Mouse (Mus musculus): ENCODE measurements at regions not wholly inside any gene's neighbourhood (a gene's known extent, or its start where the extent isn't known, plus 50 kb on each side); places are given as distances from the start of the nearest gene placed in this dataset.

- no peaks in the 10 kb centered on the region for H3K9me3 ChIP-seq (ENCODE audit: control insufficient read depth, low read length)
- TF ChIP-seq GATA1 (IDR thresholded peaks at IDR 0.05; ENCODE audit: low read length) (no peak), TAL1 (IDR thresholded peaks at IDR 0.05; ENCODE audit: low read length) (no peak)
- H3K27me3 ChIP-seq (ENCODE audit: control insufficient read depth): no peaks in the 10 kb centered on the region; the same call in 1 of the 2 replicates
These were observed 84.4 kb upstream of the Commd3 start for GRCm38 (mm10) chr2:18587746-18588231.

GRCm38 (mm10) chr2:18586925-18587724, 85.1 kb upstream of the Commd3 start:
- peaks cover 17% of the 10 kb centered on the region for H3K4me1 ChIP-seq (ENCODE audit: control insufficient read depth)
- H3K27me3 ChIP-seq (ENCODE audit: control insufficient read depth): no peaks in the 10 kb centered on the region; the same call in 1 of the 2 replicates
- TF ChIP-seq GATA1 (IDR thresholded peaks at IDR 0.05; ENCODE audit: low read length) (no peak), TAL1 (IDR thresholded peaks at IDR 0.05; ENCODE audit: low read length) (no peak)
- no peaks in the 10 kb centered on the region for H3K9me3 ChIP-seq (ENCODE audit: control insufficient read depth, low read length)
- peak overlapping the region; percentile 68 for H3K4me3 ChIP-seq (replicated peaks)
- H3K36me3 ChIP-seq (ENCODE audit: control insufficient read depth): no peaks in the 10 kb centered on the region

More at GRCm38 (mm10) chr2:18587746-18588231, 84.4 kb upstream of the Commd3 start:
- H3K4me1 ChIP-seq (ENCODE audit: control insufficient read depth): peaks cover 17% of the 10 kb centered on the region
- peak overlapping the region; percentile 68 for H3K4me3 ChIP-seq (replicated peaks)
- H3K36me3 ChIP-seq (ENCODE audit: control insufficient read depth): no peaks in the 10 kb centered on the region

- Histone ChIP-seq H3K9me3 (ENCODE audit: control insufficient read depth, low read length) (no peaks in the 10 kb centered on the region), H3K36me3 (ENCODE audit: control insufficient read depth) (no peaks in the 10 kb centered on the region), H3K4me3 (replicated peaks) (no peak overlapping the region), H3K4me1 (ENCODE audit: control insufficient read depth) (peaks cover 17% of the 10 kb centered on the region), H3K27me3 (ENCODE audit: control insufficient read depth) (no peaks in the 10 kb centered on the region; the same call in 1 of the 2 replicates)
- TF ChIP-seq TAL1 (IDR thresholded peaks at IDR 0.05; ENCODE audit: low read length) (no peak), GATA1 (IDR thresholded peaks at IDR 0.05; ENCODE audit: low read length) (no peak)
These were observed 86.4 kb upstream of the Commd3 start for GRCm38 (mm10) chr2:18585564-18586336.

GRCm38 (mm10) chr2:18558133-18558532, 114.1 kb upstream of the Commd3 start:
- Histone ChIP-seq H3K27me3 (ENCODE audit: control insufficient read depth) (no peaks in the 10 kb centered on the region), H3K36me3 (ENCODE audit: control insufficient read depth) (no peaks in the 10 kb centered on the region)
- TF ChIP-seq TAL1 (IDR thresholded peaks at IDR 0.05; ENCODE audit: low read length) (no peak), GATA1 (IDR thresholded peaks at IDR 0.05; ENCODE audit: low read length) (no peak)

GRCm38 (mm10) chr2:18547964-18548643, 124.1 kb upstream of the Commd3 start:
- no peaks in the 10 kb centered on the region for H3K36me3 ChIP-seq (ENCODE audit: control insufficient read depth)
- no peaks in the 10 kb centered on the region for H3K9me3 ChIP-seq (ENCODE audit: control insufficient read depth, low read length)
- H3K4me3 ChIP-seq (replicated peaks): no peak overlapping the region
- H3K27me3 ChIP-seq (ENCODE audit: control insufficient read depth): no peaks in the 10 kb centered on the region
- TF ChIP-seq GATA1 (IDR thresholded peaks at IDR 0.05; ENCODE audit: low read length): no peak
- no peak for TF ChIP-seq TAL1 (IDR thresholded peaks at IDR 0.05; ENCODE audit: low read length)
- no peaks in the 10 kb centered on the region for H3K4me1 ChIP-seq (ENCODE audit: control insufficient read depth)

More at GRCm38 (mm10) chr2:18558133-18558532, 114.1 kb upstream of the Commd3 start:
- Histone ChIP-seq H3K4me1 (ENCODE audit: control insufficient read depth) (no peaks in the 10 kb centered on the region), H3K9me3 (ENCODE audit: control insufficient read depth, low read length) (no peaks in the 10 kb centered on the region), H3K4me3 (replicated peaks) (no peak overlapping the region)

GRCm38 (mm10) chr2:18524387-18524786, 131.8 kb upstream of the Dnajc1 start:
- Histone ChIP-seq H3K27me3 (ENCODE audit: control insufficient read depth) (no peaks in the 10 kb centered on the region), H3K4me1 (ENCODE audit: control insufficient read depth) (no peaks in the 10 kb centered on the region), H3K9me3 (ENCODE audit: control insufficient read depth, low read length) (no peaks in the 10 kb centered on the region; the same call in 1 of the 2 replicates), H3K4me3 (replicated peaks) (no peak overlapping the region), H3K36me3 (ENCODE audit: control insufficient read depth) (no peaks in the 10 kb centered on the region)
- TF ChIP-seq GATA1 (IDR thresholded peaks at IDR 0.05; ENCODE audit: low read length): no peak

GRCm38 (mm10) chr2:18523911-18524310, 131.3 kb upstream of the Dnajc1 start:
- Histone ChIP-seq H3K4me1 (ENCODE audit: control insufficient read depth) (no peaks in the 10 kb centered on the region), H3K4me3 (replicated peaks) (no peak overlapping the region), H3K36me3 (ENCODE audit: control insufficient read depth) (no peaks in the 10 kb centered on the region), H3K9me3 (ENCODE audit: control insufficient read depth, low read length) (no peaks in the 10 kb centered on the region; the same call in 1 of the 2 replicates), H3K27me3 (ENCODE audit: control insufficient read depth) (no peaks in the 10 kb centered on the region)
- TF ChIP-seq TAL1 (IDR thresholded peaks at IDR 0.05; ENCODE audit: low read length) (no peak), GATA1 (IDR thresholded peaks at IDR 0.05; ENCODE audit: low read length) (no peak)

- no peaks in the 10 kb centered on the region for H3K9me3 ChIP-seq (ENCODE audit: control insufficient read depth, low read length)
- H3K4me1 ChIP-seq (ENCODE audit: control insufficient read depth): no peaks in the 10 kb centered on the region
- no peak for TF ChIP-seq GATA1 (IDR thresholded peaks at IDR 0.05; ENCODE audit: low read length)
- TF ChIP-seq TAL1 (IDR thresholded peaks at IDR 0.05; ENCODE audit: low read length): no peak
- H3K27me3 ChIP-seq (ENCODE audit: control insufficient read depth): no peaks in the 10 kb centered on the region
- H3K4me3 ChIP-seq (replicated peaks): no peak overlapping the region
- no peaks in the 10 kb centered on the region for H3K36me3 ChIP-seq (ENCODE audit: control insufficient read depth)
These were observed 120.8 kb upstream of the Dnajc1 start for GRCm38 (mm10) chr2:18513435-18513834.
